Mouse (Mus musculus) mesoderm, embryonic 11.5 days (tissue): Measurements from ENCODE around the gene Stk40.

Experiments used
- DNase-seq: peaks from one replicate; pipeline ENCODE4 v3.0.0-alpha.2; 2012; ENCODE audit warnings: low read depth, low spot score

Stk40 gene

DNA sequence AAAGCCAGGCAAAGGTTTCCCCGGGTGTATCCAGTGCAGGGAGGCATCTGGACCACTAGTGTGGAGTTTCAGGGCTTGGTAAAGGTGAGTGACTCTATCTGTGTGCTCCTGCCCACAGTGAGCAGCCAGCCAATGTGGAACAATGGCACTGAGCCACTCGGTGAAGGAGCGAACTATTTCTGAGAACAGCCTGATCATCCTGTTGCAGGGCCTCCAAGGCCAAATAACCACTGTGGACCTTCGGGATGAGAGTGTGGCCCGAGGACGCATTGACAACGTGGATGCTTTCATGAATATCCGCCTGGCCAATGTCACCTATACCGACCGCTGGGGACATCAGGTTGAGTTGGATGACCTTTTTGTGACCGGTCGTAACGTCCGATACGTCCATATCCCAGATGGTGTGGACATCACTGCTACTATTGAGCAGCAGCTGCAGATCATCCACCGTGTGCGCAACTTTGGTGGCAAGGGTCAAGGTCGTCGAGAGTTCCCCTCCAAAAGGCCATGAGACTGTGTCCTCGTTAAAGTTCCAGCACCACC, 6.0 kb upstream of the Stk40 start:
- no peak for DNase-seq

DNA sequence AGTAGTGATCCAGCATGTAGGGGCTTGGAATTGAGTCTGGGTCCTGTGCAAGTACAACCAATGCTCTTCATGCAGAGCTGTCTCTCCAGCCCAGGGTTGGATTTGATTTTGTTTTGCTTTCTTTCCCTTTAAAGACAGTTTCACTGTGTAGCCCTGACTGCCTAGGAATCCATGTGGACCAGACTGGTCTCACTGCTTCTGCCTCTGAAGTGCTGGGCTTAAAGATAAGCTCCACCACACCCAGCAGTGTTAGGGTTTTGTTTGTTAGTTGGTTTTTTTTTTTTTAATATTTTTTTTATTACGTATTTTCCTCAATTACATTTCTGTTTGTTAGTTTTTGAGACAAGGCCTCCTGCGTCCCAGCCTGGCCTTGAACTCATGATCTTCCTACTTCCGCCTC, 4.4 kb upstream of the Stk40 start:
- DNase-seq: no peak

DNA sequence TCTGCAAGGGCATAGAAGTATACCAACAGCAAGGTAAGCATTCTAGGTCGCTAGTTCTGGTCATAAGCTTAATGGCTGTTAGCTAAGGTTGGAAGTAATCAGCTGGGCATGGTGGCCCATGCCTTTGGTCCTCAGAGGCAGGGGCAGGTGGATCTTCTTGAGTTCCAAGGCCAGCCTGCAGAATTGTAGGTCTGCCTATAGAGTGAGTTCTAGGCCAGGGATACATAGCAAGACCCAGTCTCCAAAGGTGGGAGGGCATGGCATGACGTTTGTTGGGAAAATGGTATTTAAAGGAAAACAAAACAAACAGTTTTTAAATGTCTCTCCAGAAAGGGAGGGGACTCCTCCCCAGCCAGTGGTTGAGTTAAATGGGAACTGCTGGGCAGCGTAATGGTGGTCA, 3.0 kb upstream of the Stk40 start:
- no peak for DNase-seq

DNA sequence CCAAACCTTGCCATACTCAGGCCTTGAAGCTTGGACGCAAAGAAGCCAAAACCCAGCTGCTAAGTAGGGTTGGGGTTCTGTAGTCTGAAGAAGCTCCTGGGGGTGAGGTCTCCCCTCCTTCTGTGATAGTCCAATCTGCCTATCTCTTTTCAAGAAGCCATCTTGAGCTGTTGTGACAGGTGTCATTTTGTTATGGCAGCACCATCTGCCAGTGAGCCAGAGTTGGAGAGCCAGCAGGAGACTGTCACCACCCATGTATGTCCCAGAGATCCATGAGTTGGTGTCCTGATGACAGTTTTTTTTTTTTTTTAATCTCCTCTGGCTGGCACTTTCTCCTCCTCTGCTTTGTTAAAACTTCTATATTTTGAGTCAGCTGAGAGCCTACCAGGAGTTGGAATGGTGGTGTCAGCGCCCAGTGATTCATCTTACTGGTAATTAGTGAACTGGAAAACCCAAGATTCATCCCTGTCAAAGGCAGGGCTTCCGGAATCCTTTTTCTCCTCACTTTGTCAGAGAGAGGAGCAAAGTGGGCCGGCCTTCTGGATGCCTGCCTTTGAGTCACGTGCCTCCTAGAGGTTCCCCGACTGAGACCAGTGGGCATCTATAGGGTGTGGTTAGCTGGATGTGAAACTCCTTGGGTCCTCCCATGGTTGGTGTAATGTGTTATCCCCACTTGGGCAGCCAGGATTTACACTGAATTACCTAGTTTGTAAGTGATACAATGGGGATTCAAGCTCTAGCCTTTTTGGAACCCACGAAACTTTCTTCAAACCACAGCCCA, 1.5 kb upstream of the Stk40 start:
- DNase-seq: no peak

DNA sequence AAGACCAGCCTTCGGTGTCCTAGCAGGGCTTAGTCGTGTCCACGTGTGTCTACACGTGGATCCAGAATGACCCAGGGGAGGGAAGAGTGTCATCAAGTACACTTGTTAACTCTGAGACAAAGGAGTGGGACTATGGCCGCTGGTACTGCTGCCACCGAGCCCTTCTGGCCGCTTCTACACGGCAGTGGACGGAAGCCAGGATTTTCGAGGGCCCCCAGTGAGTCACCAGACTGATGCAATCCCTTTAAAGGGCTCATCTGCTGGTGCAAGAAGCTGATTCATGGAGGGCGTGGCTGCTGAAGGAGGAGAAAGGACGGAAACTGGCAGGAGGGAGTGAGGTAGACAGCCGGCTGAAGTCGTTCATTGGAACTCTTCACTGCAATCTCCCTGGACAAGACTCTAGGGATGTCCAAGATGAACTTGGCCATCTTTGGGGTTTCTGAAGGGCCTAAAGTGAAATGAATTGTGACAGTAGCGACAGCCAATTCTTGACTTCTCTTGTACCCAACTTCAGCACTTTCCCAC, 638 bp upstream of the Stk40 start:
- peak; percentile 72 for DNase-seq

DNA sequence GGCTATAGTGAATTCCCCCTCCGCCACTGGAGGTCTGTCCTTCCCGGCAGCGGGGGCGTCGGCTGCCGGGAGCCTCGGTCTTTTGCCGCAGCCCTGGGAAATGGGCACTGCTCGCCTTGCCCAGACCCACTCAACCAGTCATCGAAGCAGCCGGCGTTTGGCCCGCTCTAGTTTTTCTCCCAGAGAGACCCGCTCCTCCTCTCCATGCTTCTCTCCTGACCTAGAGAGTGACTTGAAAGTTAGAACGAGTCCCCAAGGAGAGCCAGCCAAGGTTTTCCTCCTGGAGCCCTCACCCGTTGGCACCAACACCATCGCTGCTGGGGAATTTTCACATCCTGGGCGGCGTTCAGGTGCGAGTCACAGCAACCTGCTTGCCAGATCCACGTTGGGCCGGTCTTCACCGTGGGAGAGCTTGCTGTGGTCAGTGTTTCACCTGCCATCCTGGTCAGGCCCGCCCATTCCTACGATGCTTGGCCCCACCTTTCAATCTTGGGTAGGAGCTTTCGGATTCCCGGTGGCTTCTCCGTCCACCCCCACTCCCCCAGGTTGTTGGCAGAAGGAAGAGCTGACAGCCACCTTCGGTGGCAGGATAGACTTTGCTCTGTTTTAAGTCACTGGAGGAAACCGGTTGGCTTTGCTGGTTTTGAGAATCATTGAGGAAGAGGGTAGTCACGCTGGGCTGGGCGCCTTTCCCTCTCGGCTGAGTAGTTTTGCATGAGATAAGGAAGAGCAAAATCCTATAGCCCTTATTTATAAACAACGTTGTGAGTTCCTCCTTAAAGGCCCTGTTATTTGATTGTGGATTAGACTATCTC, 711 bp downstream of the Stk40 start:
- DNase-seq: no peak

DNA sequence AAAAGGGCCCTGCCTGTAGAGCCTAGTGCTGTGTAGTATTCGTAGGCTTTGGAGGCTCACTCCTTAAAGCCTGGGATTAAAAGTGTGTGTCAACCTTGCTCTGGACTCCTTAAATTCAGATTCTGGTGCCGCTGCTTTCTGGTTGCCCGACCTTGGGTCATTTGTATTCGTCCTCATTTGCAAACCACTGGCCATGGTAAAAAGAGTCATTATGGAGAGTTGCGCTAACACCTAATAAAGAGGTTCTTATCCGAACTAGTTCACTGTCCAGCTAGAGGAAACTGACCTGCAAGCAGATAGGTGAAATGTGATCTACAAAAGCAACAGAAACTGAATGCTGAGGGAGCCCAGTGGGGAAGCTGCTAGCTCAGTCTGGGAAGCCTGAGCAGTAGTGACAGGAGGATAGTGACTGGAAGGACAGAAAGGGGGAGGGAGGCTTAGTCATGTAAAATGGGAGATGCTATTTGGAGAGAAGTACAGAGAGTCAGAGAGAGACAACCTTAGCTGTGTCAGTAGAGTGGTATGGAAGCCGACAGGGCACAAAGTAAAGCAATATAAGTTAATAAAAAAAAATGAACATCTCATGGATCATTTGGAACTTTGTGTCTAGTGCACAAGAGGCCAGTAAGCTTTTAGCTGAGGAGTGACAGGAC, 1.5 kb downstream of the Stk40 start:
- no peak for DNase-seq

DNA sequence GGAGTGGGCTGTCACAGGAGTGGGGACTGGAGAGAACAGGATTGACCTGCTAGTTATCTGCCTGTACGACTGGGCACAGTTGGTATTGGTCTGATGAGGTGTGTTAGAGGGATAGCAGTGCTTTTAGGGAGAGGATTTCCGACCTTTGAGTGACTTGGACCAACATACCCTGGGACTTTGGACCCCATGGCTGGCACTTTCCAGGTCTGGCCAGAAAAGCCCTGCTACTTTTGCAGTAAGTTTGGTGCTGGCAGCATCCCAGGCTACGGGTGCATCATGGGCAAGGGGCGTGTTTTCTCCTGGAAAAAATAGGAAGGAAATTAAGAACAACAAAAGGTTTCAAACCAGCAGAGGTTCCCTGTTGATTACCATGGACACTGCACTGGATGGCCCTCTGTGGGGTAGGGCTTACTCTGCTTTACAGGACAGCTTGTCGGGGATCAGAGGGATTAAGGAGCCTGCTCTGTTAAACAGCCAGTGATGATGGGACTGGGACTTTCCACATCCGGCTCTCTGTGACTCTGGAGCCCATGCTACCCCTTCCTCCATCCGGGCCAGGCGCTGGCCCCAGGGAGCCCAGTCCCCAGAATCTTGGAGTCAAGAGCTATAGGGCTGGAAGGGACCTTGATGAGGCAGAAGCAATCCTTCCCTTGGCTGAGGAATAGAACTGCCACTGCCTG, 4.4 kb downstream of the Stk40 start:
- no peak for DNase-seq

DNA sequence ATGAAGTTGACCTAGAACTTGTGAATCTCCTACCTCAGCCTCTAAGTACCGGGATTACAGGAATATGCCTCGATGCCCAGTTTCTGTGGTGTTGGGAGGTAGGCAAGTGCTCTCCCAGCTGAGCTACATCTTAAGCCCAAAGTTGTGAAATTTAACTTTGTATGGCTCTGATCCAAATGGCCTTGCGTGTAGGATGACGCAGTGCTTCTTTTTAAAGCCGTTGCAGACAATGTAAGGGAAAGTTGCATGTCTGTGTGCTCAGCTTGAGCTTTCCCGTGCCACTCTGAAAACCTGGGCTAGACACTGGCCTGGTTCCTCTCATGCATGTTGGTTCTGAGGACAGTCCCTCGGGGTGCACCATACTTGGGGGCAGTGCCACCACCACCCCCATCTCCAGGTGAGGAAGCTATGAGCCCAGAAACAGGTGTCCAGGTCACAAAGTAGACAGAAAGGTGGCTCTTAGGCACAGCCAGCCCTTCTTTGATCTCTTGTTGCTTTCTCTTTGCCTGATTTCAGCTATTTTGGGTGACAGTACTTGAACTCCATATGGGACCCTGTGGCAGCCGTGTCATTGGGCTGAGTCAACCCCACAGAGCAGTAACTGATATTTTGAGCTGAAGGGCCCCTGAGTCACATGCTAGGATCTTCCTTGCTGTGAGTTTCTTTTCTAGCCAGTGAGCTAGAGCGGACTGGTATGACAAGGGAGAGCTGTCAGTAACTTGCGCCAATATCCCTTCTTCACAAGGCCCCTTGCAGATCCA, 6.0 kb downstream of the Stk40 start:
- no peak for DNase-seq

- DNase-seq: no peak
Measured at GRCm38 (mm10) chr4:126110374-126111152, 6.8 kb downstream of the Stk40 start.

- no peak for DNase-seq
Measured at GRCm38 (mm10) chr4:126111153-126111549, 7.4 kb downstream of the Stk40 start.

GRCm38 (mm10) chr4:126113243-126113642, 9.5 kb downstream of the Stk40 start:
- DNase-seq: no peak

GRCm38 (mm10) chr4:126113943-126114342, 10.2 kb downstream of the Stk40 start:
- DNase-seq: peak; percentile 69

DNA sequence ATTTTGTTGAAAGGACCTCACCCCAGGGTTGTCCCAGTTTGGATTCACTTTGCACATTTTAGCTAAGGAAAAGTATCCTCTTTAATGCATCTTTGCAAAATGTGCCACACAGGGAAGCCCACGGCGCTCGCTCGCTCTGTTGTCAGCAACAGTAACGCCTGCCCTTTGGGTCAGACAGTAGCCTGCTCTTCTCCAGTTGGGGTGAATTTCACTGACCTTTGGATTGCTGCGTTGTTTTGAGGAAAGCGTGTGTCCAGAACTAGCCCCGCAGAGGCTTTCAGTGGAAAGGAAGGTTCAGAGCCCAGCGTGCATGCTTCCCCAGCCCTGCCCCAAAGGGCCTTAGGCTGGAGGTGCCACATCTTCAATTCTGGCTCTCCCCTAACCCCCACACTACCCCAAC, 11.7 kb downstream of the Stk40 start:
- no peak for DNase-seq

DNA sequence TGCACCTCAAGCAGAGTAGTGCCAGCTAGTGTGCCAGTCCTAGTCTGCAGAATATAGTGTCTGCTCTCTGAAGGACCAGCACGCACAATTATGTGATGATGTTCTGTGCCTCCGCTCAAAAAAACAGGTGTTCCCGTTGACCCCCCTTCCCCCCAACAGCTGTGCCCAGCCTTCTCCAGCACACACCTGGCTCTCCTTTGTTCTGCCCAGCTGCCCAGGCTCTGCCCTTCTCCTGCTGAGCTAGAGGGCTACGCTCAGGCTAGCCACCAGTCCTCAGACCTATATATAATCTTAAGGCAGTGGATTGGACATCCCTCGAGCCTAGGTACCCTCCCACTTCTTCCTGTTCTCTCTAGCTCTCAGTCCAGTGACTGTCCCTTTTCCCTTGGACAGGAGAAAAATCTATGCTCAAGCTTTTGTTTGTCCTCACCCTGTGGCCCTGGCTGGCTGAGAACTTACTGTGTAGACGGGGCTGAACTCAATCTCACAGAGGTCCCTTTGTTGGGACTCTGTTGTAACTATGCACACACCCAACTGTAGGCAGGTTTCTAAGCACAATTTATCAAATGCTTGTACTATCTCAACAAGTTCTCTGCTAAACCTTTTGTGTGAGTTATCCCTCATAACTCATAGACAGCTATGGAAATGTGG, 12.2 kb downstream of the Stk40 start:
- DNase-seq: no peak

- DNase-seq: no peak
Measured at GRCm38 (mm10) chr4:126117116-126117515, 13.4 kb downstream of the Stk40 start.

GRCm38 (mm10) chr4:126118651-126119050, 14.9 kb downstream of the Stk40 start:
- DNase-seq: no peak

DNA sequence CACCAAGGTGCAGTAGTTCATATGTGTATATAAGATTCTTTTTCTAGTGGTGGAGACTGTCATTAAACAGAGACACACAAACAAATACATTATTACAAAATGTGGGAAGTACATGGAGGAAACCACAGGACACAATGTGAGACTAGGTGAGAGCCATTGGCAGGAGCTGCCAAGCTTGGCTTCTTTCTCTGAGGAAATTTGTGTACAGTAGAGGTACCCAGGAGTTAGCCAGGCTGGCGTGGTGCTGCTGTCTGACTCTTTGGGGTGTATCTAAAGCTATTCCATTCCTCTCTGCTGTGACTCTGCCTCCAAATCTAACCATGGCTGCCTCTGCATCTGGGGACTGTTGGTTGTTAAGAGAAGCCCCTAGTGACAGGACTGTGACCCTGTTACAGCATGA, 15.3 kb downstream of the Stk40 start:
- DNase-seq: no peak

GRCm38 (mm10) chr4:126120052-126120451, 16.3 kb downstream of the Stk40 start:
- no peak for DNase-seq
